Mouse (Mus musculus): ENCODE measurements at regions not wholly inside any gene's neighbourhood (a gene's known extent, or its start where the extent isn't known, plus 50 kb on each side); places are given as distances from the start of the nearest gene placed in this dataset.

DNA sequence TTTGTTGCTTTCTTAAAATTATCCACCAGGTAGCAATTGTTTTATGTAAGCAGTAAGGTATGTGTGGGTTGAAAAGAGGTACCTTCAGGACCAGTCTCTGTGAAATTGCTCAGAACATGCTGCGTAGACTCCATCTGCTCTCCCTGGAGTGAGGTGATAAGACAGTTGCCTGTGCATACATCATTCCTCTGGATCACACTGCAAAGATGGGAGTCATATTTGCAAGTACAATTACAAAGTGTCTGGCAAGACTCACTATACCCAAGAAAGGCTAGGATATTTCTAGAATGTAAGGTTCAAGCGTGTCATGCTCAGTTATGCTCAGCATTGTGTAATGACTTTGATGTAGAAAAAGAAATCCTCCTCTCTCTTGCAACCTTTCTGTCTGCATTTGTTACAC, 1283.5 kb upstream of the Slc10a2 start:
- Histone ChIP-seq H3K79me2 (ENCODE audit: control insufficient read depth, insufficient read depth) (no peaks in the 10 kb centered on the region), H3ac (ENCODE audit: control insufficient read depth, insufficient read length) (no peak overlapping the region), H3K4me2 (ENCODE audit: low read depth) (no peak overlapping the region), H3K27me3 (ENCODE audit: control insufficient read depth, insufficient read depth, insufficient read length) (no peaks in the 10 kb centered on the region), H3K36me3 (ENCODE audit: control insufficient read depth, insufficient read depth) (no peaks in the 10 kb centered on the region), H3K4me3 (no peak overlapping the region)
- TF ChIP-seq MYOD1 (IDR thresholded peaks at IDR 0.05; ENCODE audit: control insufficient read depth in 1 of 3, insufficient read length in 2 of 3, low read depth in 2 of 3): no peak
- no peak for TF ChIP-seq POLR2AphosphoS2 (IDR thresholded peaks at IDR 0.05; ENCODE audit: insufficient read length, low read depth)
- TF ChIP-seq E2F4 (IDR thresholded peaks at IDR 0.05; ENCODE audit: insufficient read depth): no peak
- TF ChIP-seq MAX (IDR thresholded peaks at IDR 0.05; ENCODE audit: low read depth): no peak
- no peak for TF ChIP-seq USF1 (IDR thresholded peaks at IDR 0.05; ENCODE audit: low read depth)
- TF ChIP-seq CEBPB (IDR thresholded peaks at IDR 0.05; ENCODE audit: insufficient read depth, poor library complexity, severe bottlenecking): no peak
- no peak for TF ChIP-seq POLR2A (IDR thresholded peaks at IDR 0.05; ENCODE audit: insufficient read length, low read depth)
- TF ChIP-seq TCF3 (IDR thresholded peaks at IDR 0.05; ENCODE audit: insufficient read length, low read depth): no peak
- TF ChIP-seq TCF12 (IDR thresholded peaks at IDR 0.05; ENCODE audit: insufficient read depth, poor library complexity, severe bottlenecking): no peak
- no peak for TF ChIP-seq MYOG (IDR thresholded peaks at IDR 0.05; ENCODE audit: control insufficient read depth in 1 of 3, insufficient read depth in 1 of 3, insufficient read length in 2 of 3, low read depth in 2 of 3)
- no peak for TF ChIP-seq SRF (IDR thresholded peaks at IDR 0.05; ENCODE audit: control insufficient read depth, insufficient read length, low read depth)
- no peak for TF ChIP-seq REST (IDR thresholded peaks at IDR 0.05; ENCODE audit: insufficient read depth, insufficient read length)

GRCm38 (mm10) chr8:6374712-6375111, 1269.6 kb upstream of the Slc10a2 start:
- no peaks in the 10 kb centered on the region for H3K36me3 ChIP-seq (ENCODE audit: control insufficient read depth, insufficient read depth)
- no peaks in the 10 kb centered on the region for H3K27me3 ChIP-seq (ENCODE audit: control insufficient read depth, insufficient read depth, insufficient read length)
- H3K79me2 ChIP-seq (ENCODE audit: control insufficient read depth, insufficient read depth): no peaks in the 10 kb centered on the region
- H3K4me3 ChIP-seq: no peak overlapping the region
- no peak overlapping the region for H3K4me2 ChIP-seq (ENCODE audit: low read depth)
- TF ChIP-seq CEBPB (IDR thresholded peaks at IDR 0.05; ENCODE audit: insufficient read depth, poor library complexity, severe bottlenecking) (no peak), SRF (IDR thresholded peaks at IDR 0.05; ENCODE audit: control insufficient read depth, insufficient read length, low read depth) (no peak), MYOG (IDR thresholded peaks at IDR 0.05; ENCODE audit: control insufficient read depth in 1 of 3, insufficient read depth in 1 of 3, insufficient read length in 2 of 3, low read depth in 2 of 3) (no peak), USF1 (IDR thresholded peaks at IDR 0.05; ENCODE audit: low read depth) (no peak), REST (IDR thresholded peaks at IDR 0.05; ENCODE audit: insufficient read depth, insufficient read length) (no peak), POLR2AphosphoS2 (IDR thresholded peaks at IDR 0.05; ENCODE audit: insufficient read length, low read depth) (no peak), MYOD1 (IDR thresholded peaks at IDR 0.05; ENCODE audit: control insufficient read depth in 1 of 3, insufficient read length in 2 of 3, low read depth in 2 of 3) (no peak), TCF3 (IDR thresholded peaks at IDR 0.05; ENCODE audit: insufficient read length, low read depth) (no peak), TCF12 (IDR thresholded peaks at IDR 0.05; ENCODE audit: insufficient read depth, poor library complexity, severe bottlenecking) (no peak)
- H3ac ChIP-seq (ENCODE audit: control insufficient read depth, insufficient read length): no peak overlapping the region

GRCm38 (mm10) chr8:6361403-6361942, 1256.3 kb upstream of the Slc10a2 start:
- Histone ChIP-seq H3K4me3 (no peak overlapping the region), H3K36me3 (ENCODE audit: control insufficient read depth, insufficient read depth) (no peaks in the 10 kb centered on the region), H3K27me3 (ENCODE audit: control insufficient read depth, insufficient read depth, insufficient read length) (no peaks in the 10 kb centered on the region), H3ac (ENCODE audit: control insufficient read depth, insufficient read length) (no peak overlapping the region), H3K4me2 (ENCODE audit: low read depth) (no peak overlapping the region), H3K79me2 (ENCODE audit: control insufficient read depth, insufficient read depth) (no peaks in the 10 kb centered on the region)
- TF ChIP-seq E2F4 (IDR thresholded peaks at IDR 0.05; ENCODE audit: insufficient read depth) (no peak), CEBPB (IDR thresholded peaks at IDR 0.05; ENCODE audit: insufficient read depth, poor library complexity, severe bottlenecking) (no peak), TCF3 (IDR thresholded peaks at IDR 0.05; ENCODE audit: insufficient read length, low read depth) (no peak), MYOG (IDR thresholded peaks at IDR 0.05; ENCODE audit: control insufficient read depth in 1 of 3, insufficient read depth in 1 of 3, insufficient read length in 2 of 3, low read depth in 2 of 3) (peak in 1 of 3 experiments; percentile 12), REST (IDR thresholded peaks at IDR 0.05; ENCODE audit: insufficient read depth, insufficient read length) (no peak), POLR2AphosphoS2 (IDR thresholded peaks at IDR 0.05; ENCODE audit: insufficient read length, low read depth) (no peak), SRF (IDR thresholded peaks at IDR 0.05; ENCODE audit: control insufficient read depth, insufficient read length, low read depth) (no peak), MYOD1 (IDR thresholded peaks at IDR 0.05; ENCODE audit: control insufficient read depth in 1 of 3, insufficient read length in 2 of 3, low read depth in 2 of 3) (peak in 1 of 3 experiments; percentile 58), MAX (IDR thresholded peaks at IDR 0.05; ENCODE audit: low read depth) (no peak), POLR2A (IDR thresholded peaks at IDR 0.05; ENCODE audit: insufficient read length, low read depth) (no peak), TCF12 (IDR thresholded peaks at IDR 0.05; ENCODE audit: insufficient read depth, poor library complexity, severe bottlenecking) (no peak), USF1 (IDR thresholded peaks at IDR 0.05; ENCODE audit: low read depth) (no peak)

DNA sequence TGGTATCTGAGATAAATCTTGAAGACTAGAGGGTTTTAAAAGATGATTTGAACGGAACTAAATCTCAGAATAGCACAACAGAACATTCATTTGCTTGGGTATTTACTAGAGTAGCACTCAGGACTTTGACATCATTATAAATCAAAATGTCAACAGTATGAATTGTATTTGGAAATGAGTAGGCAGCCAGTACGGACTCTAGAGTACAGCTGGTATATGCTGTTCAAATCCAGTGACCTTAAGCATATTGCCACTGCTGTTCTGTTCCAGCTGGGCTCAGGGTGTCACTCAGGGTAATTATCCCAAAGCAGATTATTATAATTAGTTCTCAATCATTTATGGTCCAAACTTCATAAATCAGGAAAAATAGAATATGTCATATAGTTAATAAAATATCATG, 1252.7 kb upstream of the Slc10a2 start:
- no peaks in the 10 kb centered on the region for H3K36me3 ChIP-seq (ENCODE audit: control insufficient read depth, insufficient read depth)

More for the DNA sequence above, 1252.7 kb upstream of the Slc10a2 start:
- Histone ChIP-seq H3K27me3 (ENCODE audit: control insufficient read depth, insufficient read depth, insufficient read length) (no peaks in the 10 kb centered on the region), H3K4me3 (no peak overlapping the region), H3K4me2 (ENCODE audit: low read depth) (no peak overlapping the region), H3ac (ENCODE audit: control insufficient read depth, insufficient read length) (no peak overlapping the region), H3K79me2 (ENCODE audit: control insufficient read depth, insufficient read depth) (no peaks in the 10 kb centered on the region)
- TF ChIP-seq E2F4 (IDR thresholded peaks at IDR 0.05; ENCODE audit: insufficient read depth): no peak
- no peak for TF ChIP-seq SRF (IDR thresholded peaks at IDR 0.05; ENCODE audit: control insufficient read depth, insufficient read length, low read depth)
- TF ChIP-seq POLR2A (IDR thresholded peaks at IDR 0.05; ENCODE audit: insufficient read length, low read depth): no peak
- TF ChIP-seq TCF12 (IDR thresholded peaks at IDR 0.05; ENCODE audit: insufficient read depth, poor library complexity, severe bottlenecking): no peak
- no peak for TF ChIP-seq REST (IDR thresholded peaks at IDR 0.05; ENCODE audit: insufficient read depth, insufficient read length)
- TF ChIP-seq POLR2AphosphoS2 (IDR thresholded peaks at IDR 0.05; ENCODE audit: insufficient read length, low read depth): no peak
- TF ChIP-seq CEBPB (IDR thresholded peaks at IDR 0.05; ENCODE audit: insufficient read depth, poor library complexity, severe bottlenecking): no peak
- no peak for TF ChIP-seq TCF3 (IDR thresholded peaks at IDR 0.05; ENCODE audit: insufficient read length, low read depth)
- no peak for TF ChIP-seq MYOG (IDR thresholded peaks at IDR 0.05; ENCODE audit: control insufficient read depth in 1 of 3, insufficient read depth in 1 of 3, insufficient read length in 2 of 3, low read depth in 2 of 3)
